ENCODE assay signal across 8 mouse cellular contexts in the genomic region with DNA sequence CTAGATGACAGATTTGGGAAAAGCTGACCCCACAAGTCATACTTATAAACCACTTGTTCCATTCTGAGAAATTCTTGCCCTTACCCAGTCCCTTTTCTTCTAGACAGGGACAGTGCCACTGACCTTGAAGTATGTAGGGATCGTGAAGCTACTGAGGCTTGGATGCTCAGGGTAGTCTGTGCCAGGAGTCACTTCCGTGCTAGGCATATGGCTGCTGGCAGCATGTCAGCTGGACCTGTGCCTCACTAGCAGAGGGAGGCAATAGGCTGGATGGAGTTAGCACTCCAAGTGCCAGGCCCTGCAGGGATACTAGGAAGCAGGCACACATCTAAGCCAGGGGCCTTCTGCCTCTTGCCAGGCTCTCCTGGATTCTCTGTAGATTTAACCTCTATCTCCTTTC. TPM values are rescaled to one million over a fixed set of nuclear protein-coding genes. Genes with fewer than 3 reads are reported as not detected.
DNase-seq lines count a peak whose midpoint lies in the region; ATAC-seq and TF ChIP-seq lines count a peak whose summit lies in the region.

No protein-coding gene starts in this region.

- H3K4me2 ChIP-seq in neural tube, embryonic 12.5 days (replicated peaks): peak overlapping the region; percentile 79
- H3K4me2 ChIP-seq in heart, embryonic 14.5 days (ENCODE audit: low read length): peak overlapping the region; percentile 86
- H3K4me2 ChIP-seq in liver, postnatal 0 days (ENCODE audit: low read depth, low read length): peak overlapping the region; percentile 78

- no peak for ATAC-seq in neural tube, embryonic 12.5 days (ENCODE audit: low FRiP score, low read depth)
- peak; percentile 37; the same call in 1 of the 2 replicates for ATAC-seq in heart, embryonic 14.5 days (ENCODE audit: insufficient number of reproducible peaks, insufficient read depth, low FRiP score, low read depth)
- no peak for ATAC-seq in liver, postnatal 0 days

- H3K9ac ChIP-seq in neural tube, embryonic 12.5 days: 0 out of 2 replicates have a peak overlapping the region, but pooled peaks have one; percentile 68
- peak overlapping the region; percentile 83 for H3K9ac ChIP-seq in heart, embryonic 14.5 days (ENCODE audit: low read length)
- H3K9ac ChIP-seq in liver, postnatal 0 days (replicated peaks): 0 out of 2 replicates have a peak overlapping the region, but pooled peaks have one; percentile 71

- no peaks in the 10 kb centered on the region for H3K27me3 ChIP-seq in neural tube, embryonic 12.5 days (replicated peaks)
- no peaks in the 10 kb centered on the region for H3K27me3 ChIP-seq in heart, embryonic 14.5 days (ENCODE audit: control insufficient read depth, insufficient read depth, low read length)
- H3K27me3 ChIP-seq in liver, postnatal 0 days (ENCODE audit: insufficient read depth, low read length): no peaks in the 10 kb centered on the region
- H3K27me3 ChIP-seq in small intestine, adult 2 months (ENCODE audit: control insufficient read depth, insufficient read depth, low read length): no peaks in the 10 kb centered on the region

- TF ChIP-seq EP300 in liver, postnatal 0 days (IDR thresholded peaks at IDR 0.05; ENCODE audit: low read depth): no peak

- H3K36me3 ChIP-seq in neural tube, embryonic 12.5 days: peaks cover 26% of the 10 kb centered on the region
- peaks cover 43% of the 10 kb centered on the region for H3K36me3 ChIP-seq in heart, embryonic 14.5 days (ENCODE audit: control insufficient read depth, insufficient read depth, low read length)
- H3K36me3 ChIP-seq in liver, postnatal 0 days (replicated peaks; ENCODE audit: insufficient read depth, low read length): peaks cover 28% of the 10 kb centered on the region
- H3K36me3 ChIP-seq in small intestine, adult 2 months (ENCODE audit: control insufficient read depth, insufficient read depth, low read length): peaks cover 35% of the 10 kb centered on the region

- H3K4me3 ChIP-seq in neural tube, embryonic 12.5 days: no peak overlapping the region
- H3K4me3 ChIP-seq in heart, embryonic 14.5 days (ENCODE audit: control insufficient read depth in 1 of 2, insufficient read depth in 1 of 2, low read depth in 1 of 2, low read length in 2 of 2): peak overlapping the region in 1 of 2 experiments; percentile 68; a peak in 2 of 4 replicates
- H3K4me3 ChIP-seq in liver, postnatal 0 days (ENCODE audit: low read depth, low read length): peak overlapping the region; percentile 60
- H3K4me3 ChIP-seq in small intestine, adult 2 months (ENCODE audit: low read depth, low read length): peak overlapping the region; percentile 4; the same call in 1 of the 2 replicates

- H3K4me1 ChIP-seq in neural tube, embryonic 12.5 days: peaks cover 5% of the 10 kb centered on the region; the same call in 1 of the 2 replicates
- H3K4me1 ChIP-seq in heart, embryonic 14.5 days (ENCODE audit: control insufficient read depth in 2 of 2, insufficient read depth in 2 of 2, low read length in 2 of 2): peaks cover 5 to 15% of the 10 kb centered on the region in 2 experiments
- H3K4me1 ChIP-seq in liver, postnatal 0 days (ENCODE audit: insufficient read depth): peaks cover 16% of the 10 kb centered on the region
- H3K4me1 ChIP-seq in small intestine, adult 2 months (ENCODE audit: control insufficient read depth, insufficient read depth, insufficient read length, low read length): peaks cover 9% of the 10 kb centered on the region

- WGBS in neural tube, embryonic 12.5 days: 90% methylated on average over 2 of the region's 2 CpGs
- WGBS in heart, embryonic 14.5 days: 28% methylated on average over 2 of the region's 2 CpGs
- WGBS in liver, postnatal 0 days (ENCODE audit: insufficient replicate concordance): 82% methylated on average over 2 of the region's 2 CpGs
- WGBS in small intestine, adult 2 months: 15% methylated on average over 2 of the region's 2 CpGs

- no peaks in the 10 kb centered on the region for H3K9me3 ChIP-seq in neural tube, embryonic 12.5 days
- no peaks in the 10 kb centered on the region for H3K9me3 ChIP-seq in heart, embryonic 14.5 days (ENCODE audit: control insufficient read depth, low read length)
- H3K9me3 ChIP-seq in liver, postnatal 0 days (ENCODE audit: low read length): no peaks in the 10 kb centered on the region

- DNase-seq in neural tube, embryonic 10.5 days (ENCODE audit: extremely low spot score, low spot score): no peak
- DNase-seq in cerebellum, adult 18-20 months: peak; percentile 94
- DNase-seq in kidney, postnatal 25 days: peak; percentile 77 to 84
- peak; percentile 46 for DNase-seq in liver, postnatal 0 days
- no peak for DNase-seq in embryo, embryonic 9.5 days (ENCODE audit: extremely low spot score)

- no peak for TF ChIP-seq POLR2A in small intestine, adult 2 months (IDR thresholded peaks at IDR 0.05; ENCODE audit: low read depth, low read length)

- TF ChIP-seq CTCF in liver, postnatal 0 days (IDR thresholded peaks at IDR 0.05; ENCODE audit: low read depth): no peak
- TF ChIP-seq CTCF in small intestine, adult 2 months (IDR thresholded peaks at IDR 0.05; ENCODE audit: extremely low read depth, insufficient read length, insufficient replicate concordance, low read depth, low read length): no peak

- H3K27ac ChIP-seq in neural tube, embryonic 12.5 days: no peak overlapping the region
- peak overlapping the region; percentile 95 to 96 for H3K27ac ChIP-seq in heart, embryonic 14.5 days (replicated peaks in 1 of 2; ENCODE audit: control insufficient read depth in 1 of 2, insufficient read depth in 1 of 2, low read depth in 2 of 2, low read length in 2 of 2)
- H3K27ac ChIP-seq in liver, postnatal 0 days (ENCODE audit: low read depth): peak overlapping the region; percentile 85; the same call in 1 of the 2 replicates
- H3K27ac ChIP-seq in small intestine, adult 2 months (ENCODE audit: insufficient read depth, low read depth, low read length): peak overlapping the region; percentile 100

RNA-seq across cellular contexts. Expression of a gene that starts 1.5 kb away (rescaled TPM):
- polyA plus RNA-seq in neural tube, embryonic 12.5 days (2016; fragmentation: Nextera tagmentation; extraction: Ambion mirVana): 47.1 and 51.8 TPM in 2 replicates
- polyA plus RNA-seq in heart, embryonic 14.5 days (2014; fragmentation: Nextera tagmentation; extraction: Ambion mirVana): 51.7 and 52.6 TPM in 2 replicates
- polyA plus RNA-seq in liver, postnatal 0 days (2015; fragmentation: Nextera tagmentation; extraction: Ambion mirVana): 37.1 and 39.1 TPM in 2 replicates
- polyA plus RNA-seq in small intestine, adult 2 months (2012; rRNA removed): 62.2 and 168 TPM in 2 replicates

RNA-seq across cellular contexts. Expression of a gene that starts 16.1 kb away (rescaled TPM):
- 7.8 and 7.9 TPM in 2 replicates for polyA plus RNA-seq in neural tube, embryonic 12.5 days (2016; fragmentation: Nextera tagmentation; extraction: Ambion mirVana)
- polyA plus RNA-seq in heart, embryonic 14.5 days (2014; fragmentation: Nextera tagmentation; extraction: Ambion mirVana): 13.7 and 15.6 TPM in 2 replicates
- 1.5 TPM in 2 replicates for polyA plus RNA-seq in liver, postnatal 0 days (2015; fragmentation: Nextera tagmentation; extraction: Ambion mirVana)
- 4.8 and 8.6 TPM in 2 replicates for polyA plus RNA-seq in small intestine, adult 2 months (2012; rRNA removed)

RNA-seq across cellular contexts. Expression of a gene that starts 42.2 kb away (rescaled TPM):
- not detected in 2 replicates for polyA plus RNA-seq in neural tube, embryonic 12.5 days (2016; fragmentation: Nextera tagmentation; extraction: Ambion mirVana)
- polyA plus RNA-seq in heart, embryonic 14.5 days (2014; fragmentation: Nextera tagmentation; extraction: Ambion mirVana): not detected in 2 replicates
- not detected in 2 replicates for polyA plus RNA-seq in liver, postnatal 0 days (2015; fragmentation: Nextera tagmentation; extraction: Ambion mirVana)
- polyA plus RNA-seq in small intestine, adult 2 months (2012; rRNA removed): not detected in 2 replicates

RNA-seq across cellular contexts. Expression of a gene that starts 58.5 kb away (rescaled TPM):
- not detected in 2 replicates for polyA plus RNA-seq in neural tube, embryonic 12.5 days (2016; fragmentation: Nextera tagmentation; extraction: Ambion mirVana)
- polyA plus RNA-seq in heart, embryonic 14.5 days (2014; fragmentation: Nextera tagmentation; extraction: Ambion mirVana): not detected in 2 replicates
- 0.09 TPM in 1 of 2 replicates, not detected in the other for polyA plus RNA-seq in liver, postnatal 0 days (2015; fragmentation: Nextera tagmentation; extraction: Ambion mirVana)
- polyA plus RNA-seq in small intestine, adult 2 months (2012; rRNA removed): not detected in 2 replicates

Comparison
In these comparisons a context has a peak if more than half of its experiments do, and no peak if none do; other contexts are left out.
1. DNase-seq: peak in cerebellum, adult 18-20 months (2 of 2), kidney, postnatal 25 days (2 of 2) and liver, postnatal 0 days (single experiment); none in neural tube, embryonic 10.5 days (single experiment) and embryo, embryonic 9.5 days (single experiment).
2. Peak in every context shown above with its lines, with median percentiles within 50 percentile points of each other: H3K4me2 ChIP-seq and H3K9ac ChIP-seq.